Mouse (Mus musculus) stomach, postnatal 0 days (tissue): ENCODE results near the gene Zfp414. TPM values are rescaled to one million over a fixed set of nuclear protein-coding genes. Genes with fewer than 3 reads are reported as not detected.
"Not testable (repeated sequence)": the region's sequence is repeated elsewhere in the genome, so short reads cannot be mapped to it uniquely, and the experiment has no call there.

ENCODE experiments used
- ATAC-seq: fragments of 200-750 bp; cut with Nextera tagmentation; 2 replicates; pipeline ENCODE4 v1.8.0; 2017; ENCODE audit not compliant: low FRiP score, low TSS enrichment
- DNase-seq: peaks from one replicate; pipeline ENCODE4 v3.0.0-alpha.2; 2016; ENCODE audit warnings: low spot score
- H3K27ac ChIP-seq: fragments of 300-500 bp; sonication (generic); replicated peaks from 2 replicates; pipeline ENCODE4 v1.5.1; 2014; ENCODE audit warnings: mild to moderate bottlenecking, control low read depth
- H3K27me3 ChIP-seq: fragments of 300-500 bp; sonication (generic); 2 replicates; pipeline ENCODE4 v1.6.1; 2014; ENCODE audit warnings: low read length; ENCODE audit not compliant: control insufficient read depth, insufficient read depth
- H3K36me3 ChIP-seq: fragments of 300-500 bp; sonication (generic); 2 replicates; pipeline ENCODE4 v1.6.1; 2014; ENCODE audit warnings: low read length, mixed read lengths; ENCODE audit not compliant: control insufficient read depth, insufficient read depth
- H3K4me1 ChIP-seq: fragments of 300-500 bp; sonication (generic); replicated peaks from 2 replicates; pipeline ENCODE4 v1.6.1; 2014; ENCODE audit warnings: antibody characterized with exemption; ENCODE audit not compliant: control insufficient read depth, insufficient read depth
- H3K4me2 ChIP-seq: fragments of 300-500 bp; sonication (generic); replicated peaks from 2 replicates; pipeline ENCODE4 v1.6.1; 2014; ENCODE audit warnings: low read depth, mild to moderate bottlenecking, control low read depth, moderate library complexity
- H3K4me3 ChIP-seq: fragments of 300-500 bp; sonication (generic); 2 replicates; pipeline ENCODE4 v1.5.1; 2014; ENCODE audit warnings: low read depth, low read length, control low read depth
- H3K9ac ChIP-seq: fragments of 300-500 bp; sonication (generic); 2 replicates; pipeline ENCODE4 v1.6.1; 2014; ENCODE audit warnings: mild to moderate bottlenecking, low read length, control low read depth, mixed read lengths
- H3K9me3 ChIP-seq: fragments of 300-500 bp; sonication (generic); 2 replicates; pipeline ENCODE4 v1.6.1; 2016; ENCODE audit warnings: low read length; ENCODE audit not compliant: control insufficient read depth
- CTCF ChIP-seq: IDR thresholded peaks from 2 replicates; pipeline ENCODE4 v1.5.1; 2016; ENCODE audit warnings: antibody characterized with exemption, low read depth, mild to moderate bottlenecking, moderate library complexity
- EP300 ChIP-seq: optimal IDR thresholded peaks from 2 replicates; pipeline ENCODE3; 2016; ENCODE audit warnings: antibody characterized with exemption
- WGBS: fragments of 180-500 bp; shearing (Covaris S2); extraction: QIAGEN DNeasy Blood & Tissue Kit; methylation state at CpG from one replicate; pipeline ENCODE4 v1.1.7; 2014; 5-methylcytosine and 5-hydroxymethylcytosine counted together
- polyA plus RNA-seq: library from polyadenylated mRNA; unstranded; fragments of >200 nt; fragmentation: Nextera tagmentation; extraction: Ambion mirVana; gene quantifications from 2 replicates; pipeline ENCODE4 v1.2.1, GENCODE M21; 2015

Zfp414 gene
- polyA plus RNA-seq, 1 experiment from 2014 or later: 23.7 TPM

DNA sequence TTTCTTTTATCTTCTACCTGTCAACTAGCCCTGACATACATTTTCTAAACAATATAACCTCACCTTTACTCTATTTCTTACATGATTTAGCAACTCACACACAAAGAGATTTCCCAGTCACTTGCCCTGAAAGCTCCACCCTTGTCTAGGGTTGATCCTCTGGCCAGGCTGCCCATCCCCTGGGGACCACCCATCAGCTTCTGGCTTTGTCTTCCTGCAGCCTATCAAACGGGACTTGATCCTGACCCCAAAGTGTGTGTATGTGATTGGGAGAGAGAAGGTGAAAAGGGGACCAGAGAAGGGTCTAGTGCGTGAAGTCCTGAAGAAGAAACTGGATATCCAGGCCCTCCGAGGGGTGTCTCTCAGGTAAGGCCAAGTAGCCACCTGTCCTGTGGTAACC lies 28.1 kb upstream of the Zfp414 start:
- no peak for DNase-seq
- no peak for ATAC-seq
- no peak for TF ChIP-seq CTCF
- no peak for TF ChIP-seq EP300
- H3K27me3 ChIP-seq: no peaks in the 10 kb centered on the region
- no peak overlapping the region for H3K4me3 ChIP-seq
- 68% methylated on average over 3 of the region's 3 CpGs for WGBS
- no peak overlapping the region for H3K4me2 ChIP-seq
- H3K9me3 ChIP-seq: no peaks in the 10 kb centered on the region
- H3K9ac ChIP-seq: no peak overlapping the region
- no peaks in the 10 kb centered on the region for H3K4me1 ChIP-seq
- H3K36me3 ChIP-seq: no peaks in the 10 kb centered on the region
- H3K27ac ChIP-seq: no peak overlapping the region

DNA sequence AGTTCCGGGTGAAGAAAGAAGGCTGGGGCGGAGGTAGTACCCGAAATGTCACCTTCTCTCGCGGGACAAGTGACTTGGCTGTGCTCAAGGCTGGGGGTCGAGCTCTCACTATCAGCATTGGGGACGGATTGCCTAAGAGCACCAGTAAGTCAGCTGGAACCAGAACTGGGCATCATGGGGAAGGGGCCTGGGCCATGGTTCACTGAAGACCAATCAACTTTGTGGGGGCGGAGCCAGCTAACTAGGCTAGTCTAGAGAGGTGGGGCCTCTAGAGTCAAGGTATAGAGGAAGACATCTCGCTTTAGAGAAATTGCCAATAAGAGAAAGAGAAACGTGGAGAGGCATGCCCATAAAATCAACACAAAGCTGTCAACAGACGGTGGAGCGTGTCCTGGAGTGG lies 26.9 kb upstream of the Zfp414 start:
- Histone ChIP-seq H3K9ac (no peak overlapping the region), H3K4me3 (no peak overlapping the region), H3K36me3 (no peaks in the 10 kb centered on the region), H3K4me2 (no peak overlapping the region), H3K4me1 (no peaks in the 10 kb centered on the region), H3K27ac (no peak overlapping the region), H3K27me3 (no peaks in the 10 kb centered on the region), H3K9me3 (no peaks in the 10 kb centered on the region)
- no peak for ATAC-seq
- no peak for DNase-seq
- no peak for TF ChIP-seq EP300
- TF ChIP-seq CTCF: no peak
- WGBS: 82% methylated on average over 12 of the region's 12 CpGs

DNA sequence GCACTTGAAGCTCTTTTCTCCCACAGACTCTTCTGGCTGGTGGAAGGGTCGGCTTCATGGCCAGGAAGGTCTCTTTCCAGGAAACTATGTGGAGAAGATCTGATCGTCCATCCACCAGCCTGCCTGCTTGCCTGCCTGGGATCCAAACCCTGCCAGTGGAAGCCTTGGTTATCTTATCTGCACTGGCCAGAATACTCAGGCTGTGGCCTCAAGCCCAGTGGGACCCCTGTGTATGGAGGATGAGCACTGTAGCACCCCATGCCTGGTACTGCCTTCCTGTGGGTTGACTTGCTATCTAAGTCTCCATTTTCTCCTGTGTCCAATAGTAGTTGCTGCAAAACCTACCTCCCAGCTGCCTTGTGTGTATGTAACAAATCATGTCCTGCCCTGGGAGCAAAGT lies 21.6 kb upstream of the Zfp414 start:
- Histone ChIP-seq H3K4me2 (no peak overlapping the region), H3K9ac (no peak overlapping the region), H3K27me3 (no peaks in the 10 kb centered on the region), H3K4me1 (no peaks in the 10 kb centered on the region), H3K27ac (no peak overlapping the region), H3K4me3 (no peak overlapping the region), H3K9me3 (no peaks in the 10 kb centered on the region), H3K36me3 (no peaks in the 10 kb centered on the region)
- ATAC-seq (no peak), DNase-seq (no peak)
- TF ChIP-seq CTCF (no peak), EP300 (no peak)
- 82% methylated on average over 2 of the region's 2 CpGs for WGBS

DNA sequence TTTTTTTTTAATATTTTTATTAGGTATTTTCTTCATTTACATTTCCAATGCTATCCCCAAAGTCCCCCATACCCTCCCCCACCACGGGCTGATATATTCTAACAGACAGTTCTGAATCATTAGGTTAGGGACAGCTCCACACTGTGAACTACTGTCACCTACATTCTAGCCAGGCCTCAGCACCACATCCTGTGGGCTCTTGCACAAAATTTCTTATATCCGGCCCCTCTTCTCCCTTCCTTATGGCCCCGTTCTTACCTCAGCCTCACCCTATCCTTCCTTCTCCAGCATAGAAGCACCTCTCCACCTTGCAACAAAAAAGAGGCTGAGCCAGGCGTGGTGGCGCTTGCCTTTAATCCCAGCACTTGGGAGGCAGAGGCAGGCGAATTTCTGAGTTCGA lies 18.3 kb upstream of the Zfp414 start:
- H3K9ac ChIP-seq: no peak overlapping the region
- no peak overlapping the region for H3K4me2 ChIP-seq
- DNase-seq (no peak), ATAC-seq (no peak)
- no peak overlapping the region for H3K4me3 ChIP-seq
- H3K36me3 ChIP-seq: no peaks in the 10 kb centered on the region
- no peaks in the 10 kb centered on the region for H3K4me1 ChIP-seq
- no peaks in the 10 kb centered on the region for H3K9me3 ChIP-seq
- TF ChIP-seq CTCF (no peak), EP300 (no peak)
- WGBS: 86% methylated on average over 7 of the region's 7 CpGs
- no peak overlapping the region for H3K27ac ChIP-seq
- no peaks in the 10 kb centered on the region for H3K27me3 ChIP-seq

DNA sequence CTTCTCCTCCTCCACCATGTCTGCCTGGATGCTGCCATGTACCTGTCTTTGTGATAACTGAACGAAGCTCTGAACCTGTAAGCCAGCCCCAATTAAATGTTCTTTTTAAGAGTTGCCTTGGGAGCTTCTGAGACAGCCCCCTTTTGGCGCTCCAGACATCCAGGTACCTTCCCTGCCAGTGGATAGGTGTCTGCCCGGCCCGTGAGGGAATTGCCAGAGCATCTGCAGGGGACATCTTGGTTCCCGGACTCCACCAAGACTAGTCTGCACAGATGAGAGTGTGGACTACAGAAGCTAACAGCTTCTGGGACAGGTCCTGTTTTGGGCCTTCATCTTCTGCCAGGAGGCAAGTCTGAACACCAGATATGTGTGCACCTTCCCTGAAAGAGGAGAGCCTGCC lies 15.2 kb upstream of the Zfp414 start:
- not testable (repeated sequence) for H3K27ac ChIP-seq, H3K9me3 ChIP-seq, H3K4me1 ChIP-seq, H3K36me3 ChIP-seq, H3K4me2 ChIP-seq, DNase-seq, ATAC-seq, H3K9ac ChIP-seq, H3K27me3 ChIP-seq, H3K4me3 ChIP-seq
- 90% methylated on average over 5 of the region's 5 CpGs for WGBS

DNA sequence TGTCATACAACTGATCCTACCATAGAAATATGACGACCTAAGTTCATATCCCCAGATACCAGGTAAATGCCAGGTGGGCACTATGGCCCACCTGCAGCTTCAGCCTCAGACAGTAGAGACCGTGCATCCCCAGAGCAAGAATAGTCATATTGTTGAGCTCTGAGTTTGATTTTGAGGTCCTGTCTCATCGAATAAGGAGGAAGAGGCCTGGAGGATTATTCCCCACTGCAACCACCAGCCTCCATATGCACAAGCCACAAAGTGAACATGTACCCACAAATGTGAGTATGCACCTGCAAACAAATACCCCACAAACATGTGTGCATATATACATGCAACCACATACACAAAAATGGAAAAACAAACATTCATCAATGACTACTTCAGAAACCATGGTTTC lies 1.6 kb upstream of the Zfp414 start:
- ATAC-seq (no peak), DNase-seq (no peak)
- WGBS: 87% methylated on average over 3 of the region's 3 CpGs
- Histone ChIP-seq H3K27ac (no peak overlapping the region), H3K4me2 (no peak overlapping the region), H3K9ac (no peak overlapping the region), H3K27me3 (no peaks in the 10 kb centered on the region), H3K9me3 (no peaks in the 10 kb centered on the region), H3K36me3 (peaks cover 9% of the 10 kb centered on the region; the same call in 1 of the 2 replicates), H3K4me3 (no peak overlapping the region), H3K4me1 (peaks cover 3% of the 10 kb centered on the region)
- TF ChIP-seq CTCF (no peak), EP300 (no peak)
